Mouse (Mus musculus) cortical plate, adult 2 months (tissue): ENCODE results near the gene Vmn2r29.

Experiments used
- CTCF ChIP-seq: fragments of 200-500 bp; IDR thresholded peaks from 2 replicates; pipeline ENCODE4 v1.5.1; 2011; ENCODE audit warnings: mild to moderate bottlenecking, control low read depth, low read length; ENCODE audit not compliant: insufficient read depth; ENCODE audit errors: extremely low read depth
- POLR2A ChIP-seq: fragments of 200-500 bp; IDR thresholded peaks from 2 replicates; pipeline ENCODE4 v1.6.1; 2011; ENCODE audit warnings: mild to moderate bottlenecking, low read length, control low read depth; ENCODE audit not compliant: insufficient read depth; ENCODE audit errors: extremely low read depth

DNA sequence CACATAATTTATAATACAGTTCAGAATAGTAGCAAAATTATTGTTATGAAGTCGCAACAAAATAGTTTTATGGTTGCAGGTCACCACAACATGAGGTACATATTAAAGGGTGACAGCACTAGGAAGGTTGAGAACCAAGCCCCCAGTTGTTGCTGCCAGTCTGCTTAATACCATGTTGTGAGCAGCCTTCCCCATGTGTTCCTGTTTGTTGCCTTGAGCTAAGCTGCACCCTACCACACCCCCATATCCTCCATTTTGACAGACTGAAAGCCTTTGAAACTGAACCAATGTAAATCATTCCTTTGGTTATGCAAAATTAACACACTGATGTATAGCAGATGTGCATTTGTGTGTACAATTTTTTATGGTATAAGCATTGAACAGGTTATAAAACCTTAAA lies 61.2 kb downstream of the Vmn2r29 start:
- TF ChIP-seq CTCF (no peak), POLR2A (no peak)
